Mouse (Mus musculus) thymus, adult 18-20 months (tissue): Measurements from ENCODE around the gene Hivep2.

Experiments used
- DNase-seq, 2 experiments: peaks; one replicate each; pipeline ENCODE4 v3.0.0; 2022; ENCODE audit warnings: mixed read lengths in 2 of 2

The Hivep2 gene

GRCm38 (mm10) chr10:14168869-14169566 is 203.1 kb downstream of the Hivep2 start:
- no peak for DNase-seq

DNA sequence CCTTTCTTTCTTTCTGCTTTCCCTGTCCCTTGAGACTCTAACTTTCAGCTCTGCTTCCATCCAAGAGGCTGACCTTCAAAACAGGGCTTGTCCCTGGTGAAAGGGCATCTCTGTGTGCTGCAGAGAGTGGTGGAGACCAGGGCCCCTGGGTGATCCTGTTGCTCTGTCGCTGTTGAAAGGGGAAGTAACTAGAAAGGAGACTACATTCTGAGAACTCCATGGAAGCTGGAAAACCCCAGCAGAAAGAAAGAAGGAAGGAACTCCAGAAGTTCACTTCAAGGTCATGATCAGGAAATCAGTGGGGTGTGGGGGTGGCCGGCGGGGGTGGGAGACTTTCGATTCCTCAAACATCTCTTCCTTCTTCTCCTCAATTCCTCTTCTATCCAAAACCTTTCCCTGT is 208.2 kb downstream of the Hivep2 start:
- no peak for DNase-seq

- DNase-seq: no peak
Observed at GRCm38 (mm10) chr10:14179424-14180339, 213.8 kb downstream of the Hivep2 start.

DNA sequence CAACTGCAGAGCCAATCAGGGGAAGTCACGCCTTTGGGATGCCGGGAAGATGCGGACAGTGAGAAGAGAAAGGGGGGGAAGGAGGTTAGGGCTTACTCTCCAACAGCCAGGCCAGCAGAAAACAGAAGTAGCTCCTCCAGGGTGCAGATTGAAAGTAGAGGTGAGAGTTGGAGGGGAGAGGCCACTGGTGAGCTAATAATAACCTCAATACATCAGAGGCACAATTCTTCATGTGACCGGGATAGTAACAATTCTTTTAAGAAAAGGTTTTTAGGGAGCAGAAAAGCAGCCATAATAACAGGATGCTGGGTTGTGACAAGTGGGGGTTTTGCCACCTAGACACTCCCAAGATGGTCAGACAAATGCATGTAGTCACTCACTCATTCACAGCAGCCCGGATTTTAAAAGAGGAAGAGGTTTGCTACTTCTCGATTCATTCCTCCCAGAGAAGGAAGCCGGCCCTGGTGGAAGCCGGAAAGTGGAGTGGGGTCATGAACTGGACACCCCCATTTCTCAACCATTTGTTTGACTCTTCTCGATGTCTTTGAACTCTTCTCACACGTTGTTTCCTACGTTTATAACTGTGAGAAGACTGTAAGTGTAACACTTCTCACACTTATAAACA is 220.6 kb downstream of the Hivep2 start:
- DNase-seq: no peak

GRCm38 (mm10) chr10:14189050-14189449 is 223.2 kb downstream of the Hivep2 start:
- DNase-seq: no peak

- DNase-seq: no peak
Observed at GRCm38 (mm10) chr10:14191202-14191601, 225.3 kb downstream of the Hivep2 start.

- DNase-seq: no peak
Observed at GRCm38 (mm10) chr10:14192156-14192555, 226.3 kb downstream of the Hivep2 start.

GRCm38 (mm10) chr10:14193702-14194101 is 227.8 kb downstream of the Hivep2 start:
- no peak for DNase-seq

DNA sequence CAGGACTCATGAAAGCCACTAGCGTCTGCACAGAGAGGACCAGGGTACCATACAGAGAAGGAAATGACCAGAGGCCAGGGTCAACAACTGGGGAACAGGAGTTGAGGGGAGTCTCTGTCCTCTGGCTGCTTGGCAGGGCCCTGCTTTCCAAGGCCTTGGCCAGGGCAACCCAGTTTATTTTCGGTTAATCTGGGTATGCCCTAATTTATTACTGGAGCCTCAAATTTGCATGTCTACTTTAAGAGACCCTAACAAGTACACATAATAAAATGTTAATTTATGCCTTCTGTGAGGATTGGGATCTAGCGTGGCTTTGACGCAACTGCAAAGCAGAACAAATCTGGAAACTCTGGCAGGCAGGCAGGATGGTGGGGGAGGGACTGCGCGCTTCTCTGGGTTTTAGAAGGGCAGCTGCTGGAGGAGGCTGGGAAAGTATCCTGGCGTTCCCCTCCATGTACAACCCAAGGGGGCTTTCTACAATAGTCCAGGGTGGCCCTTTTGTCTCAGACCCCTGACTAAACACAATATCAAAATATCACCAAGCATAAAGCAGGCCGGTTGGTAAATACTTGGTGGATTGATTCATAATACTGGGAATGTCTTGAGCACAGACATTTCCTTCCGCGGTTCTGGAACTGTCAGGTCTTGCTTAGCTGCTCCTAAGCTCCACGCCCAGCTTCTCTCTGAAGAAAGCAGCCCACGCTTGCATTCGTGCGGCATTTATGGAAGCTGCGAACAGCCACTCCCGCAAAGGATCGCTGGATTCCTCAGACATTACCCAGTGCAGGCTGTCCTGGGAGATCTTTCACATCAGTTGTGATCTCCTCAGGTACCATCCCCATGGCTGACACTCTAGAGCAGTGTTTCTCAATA is 230.1 kb downstream of the Hivep2 start:
- DNase-seq: no peak

GRCm38 (mm10) chr10:14196785-14197184 is 230.9 kb downstream of the Hivep2 start:
- DNase-seq: no peak

- no peak for DNase-seq
Observed at GRCm38 (mm10) chr10:14197261-14197660, 231.4 kb downstream of the Hivep2 start.

- DNase-seq: no peak
Observed at GRCm38 (mm10) chr10:14199332-14199731, 233.5 kb downstream of the Hivep2 start.

GRCm38 (mm10) chr10:14200310-14200709 is 234.4 kb downstream of the Hivep2 start:
- DNase-seq: no peak
